Mouse (Mus musculus) heart, embryonic 12.5 days (tissue): ENCODE results near the gene Zpbp2. TPM values are rescaled to one million over a fixed set of nuclear protein-coding genes. Genes with fewer than 3 reads are reported as not detected.

Experiments used
- ATAC-seq: fragments of 200-750 bp; cut with Nextera tagmentation; 2 replicates; pipeline ENCODE4 v1.8.0; 2017; ENCODE audit warnings: moderate TSS enrichment, moderate library complexity; ENCODE audit not compliant: insufficient number of reproducible peaks, low FRiP score
- H3K27ac ChIP-seq: fragments of 300-500 bp; sonication (generic); 2 replicates; pipeline ENCODE4 v1.5.1; 2016; ENCODE audit warnings: mild to moderate bottlenecking, moderate library complexity; ENCODE audit not compliant: poor library complexity, severe bottlenecking
- H3K27me3 ChIP-seq: fragments of 300-500 bp; sonication (generic); replicated peaks from 2 replicates; pipeline ENCODE4 v1.6.1; 2016; ENCODE audit warnings: mild to moderate bottlenecking, moderate library complexity
- H3K36me3 ChIP-seq: fragments of 300-500 bp; sonication (generic); 2 replicates; pipeline ENCODE4 v1.6.1; 2016; ENCODE audit warnings: mild to moderate bottlenecking, moderate library complexity
- H3K4me1 ChIP-seq: fragments of 300-500 bp; sonication (generic); replicated peaks from 2 replicates; pipeline ENCODE4 v1.6.1; 2016; ENCODE audit warnings: mild to moderate bottlenecking
- H3K4me2 ChIP-seq: fragments of 300-500 bp; sonication (generic); 2 replicates; pipeline ENCODE4 v1.6.1; 2016; ENCODE audit warnings: mild to moderate bottlenecking, moderate library complexity
- H3K4me3 ChIP-seq: fragments of 300-500 bp; sonication (generic); 2 replicates; pipeline ENCODE4 v1.5.1; 2016; ENCODE audit warnings: mild to moderate bottlenecking
- H3K9ac ChIP-seq: fragments of 300-500 bp; sonication (generic); 2 replicates; pipeline ENCODE4 v1.6.1; 2016; ENCODE audit warnings: mild to moderate bottlenecking, moderate library complexity
- H3K9me3 ChIP-seq: fragments of 300-500 bp; sonication (generic); replicated peaks from 2 replicates; pipeline ENCODE4 v1.6.1; 2016; ENCODE audit warnings: mild to moderate bottlenecking, moderate library complexity
- WGBS: fragments of 180-500 bp; shearing (Covaris S2); methylation state at CpG from one replicate; pipeline ENCODE4 v1.1.7; 2016; 5-methylcytosine and 5-hydroxymethylcytosine counted together
- polyA plus RNA-seq: library from polyadenylated mRNA; unstranded; fragments of >200 nt; fragmentation: Nextera tagmentation; extraction: Ambion mirVana; gene quantifications from 2 replicates; pipeline ENCODE4 v1.2.1, GENCODE M21; 2016

The Zpbp2 gene
- polyA plus RNA-seq: 0.28 and 0.52 TPM in 2 replicates

DNA sequence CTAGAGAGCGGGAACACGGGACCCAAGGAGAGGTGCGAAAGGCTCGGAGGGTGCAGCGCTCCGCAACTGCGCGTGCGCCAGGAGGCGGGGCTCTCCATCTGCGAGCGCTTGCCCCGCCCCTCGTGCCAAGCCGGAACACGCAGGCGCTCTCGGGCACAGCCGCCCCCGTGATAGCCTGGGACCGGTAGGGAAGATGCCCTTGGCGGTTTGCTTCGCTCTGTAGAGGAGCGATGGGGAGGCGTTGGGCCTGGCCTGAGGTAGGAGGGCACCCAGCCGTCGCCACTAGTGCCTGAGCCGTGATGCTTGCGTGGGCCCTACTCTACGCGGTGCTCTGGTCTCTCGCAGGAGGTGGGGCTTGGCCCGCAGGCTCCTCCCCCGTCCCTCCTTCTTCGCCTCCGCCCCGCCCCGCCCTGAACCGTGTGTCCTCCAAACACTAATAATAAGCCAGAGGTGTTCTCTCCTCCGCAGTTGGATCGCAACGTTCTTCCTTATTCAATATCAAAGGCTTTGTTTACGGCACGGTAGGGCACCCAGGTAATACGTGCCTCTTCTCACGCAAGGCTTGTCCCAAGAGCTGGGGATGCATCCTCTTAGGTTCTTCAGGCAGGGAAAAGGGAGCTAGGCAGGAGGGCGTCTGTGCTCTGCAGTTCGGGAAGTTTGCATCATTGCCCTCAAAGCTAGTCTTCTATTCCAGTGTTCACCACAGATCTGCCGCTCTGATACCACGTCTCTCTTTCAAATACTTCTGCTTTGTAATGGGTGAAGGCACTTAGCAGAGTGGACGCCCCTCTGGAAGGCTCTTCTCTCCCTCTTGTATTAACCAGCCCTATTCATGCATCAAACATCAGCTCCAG lies at the start of gene Zpbp2:
Gene Zpbp2 (plus strand): TSS at position 123 of the 854 bp plus-strand sequence.
- WGBS: under 1% methylated on average over 51 of the region's 51 CpGs
- peak; percentile 97 for ATAC-seq
- peaks cover 2% of the 10 kb centered on the region; the same call in 1 of the 2 replicates for H3K9me3 ChIP-seq

GRCm38 (mm10) chr11:98504926-98505325 lies 46.0 kb upstream of the Zpbp2 start:
- no peaks in the 10 kb centered on the region for H3K9me3 ChIP-seq
- no peak for ATAC-seq
- no peak overlapping the region for H3K4me3 ChIP-seq
- H3K4me1 ChIP-seq: no peaks in the 10 kb centered on the region; the same call in 1 of the 2 replicates
- no peaks in the 10 kb centered on the region for H3K36me3 ChIP-seq
- WGBS: 62% methylated on average over 3 of the region's 3 CpGs
- H3K27me3 ChIP-seq: no peaks in the 10 kb centered on the region
- no peak overlapping the region for H3K27ac ChIP-seq
- H3K4me2 ChIP-seq: no peak overlapping the region
- H3K9ac ChIP-seq: no peak overlapping the region

More for the DNA sequence above, at the start of gene Zpbp2:
- peak within 1 kb of the TSS; percentile 70 for H3K27ac ChIP-seq
- H3K9ac ChIP-seq: peak within 1 kb of the TSS; percentile 75
- H3K4me3 ChIP-seq: peak within 1 kb of the TSS; percentile 74
- peak within 1 kb of the TSS; percentile 82 for H3K4me2 ChIP-seq
- peaks cover 39% of the 10 kb centered on the region for H3K27me3 ChIP-seq
- peaks cover 3% of the 10 kb centered on the region for H3K4me1 ChIP-seq
- no peaks in the 10 kb centered on the region for H3K36me3 ChIP-seq

GRCm38 (mm10) chr11:98509434-98509833 lies 41.5 kb upstream of the Zpbp2 start:
- H3K27ac ChIP-seq: peak overlapping the region; percentile 3; the same call in 1 of the 2 replicates
- WGBS: 50% methylated on average over 7 of the region's 7 CpGs

DNA sequence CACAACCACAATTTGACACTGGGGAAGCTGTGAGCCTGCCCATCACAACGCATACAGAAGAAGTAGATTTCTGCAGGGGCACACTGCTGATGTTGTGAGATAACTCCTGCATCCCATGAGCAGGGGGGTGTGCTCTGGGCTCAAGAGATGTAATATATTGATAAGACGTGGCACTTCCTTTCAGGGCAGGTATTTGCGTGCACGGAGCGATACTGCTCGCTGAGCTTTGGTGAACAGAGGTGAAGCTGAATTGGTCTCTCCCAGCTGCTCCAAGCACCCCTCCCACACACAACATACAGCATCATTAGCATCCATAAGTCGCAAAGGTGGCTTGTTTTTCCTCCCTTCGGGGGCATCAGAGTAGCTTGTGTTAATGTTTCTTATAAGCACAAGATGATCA lies 40.8 kb upstream of the Zpbp2 start:
- Histone ChIP-seq H3K9ac (no peak overlapping the region), H3K9me3 (no peaks in the 10 kb centered on the region), H3K4me2 (no peak overlapping the region), H3K4me3 (no peak overlapping the region), H3K27ac (no peak overlapping the region), H3K4me1 (no peaks in the 10 kb centered on the region; the same call in 1 of the 2 replicates), H3K36me3 (no peaks in the 10 kb centered on the region), H3K27me3 (no peaks in the 10 kb centered on the region; the same call in 1 of the 2 replicates)
- ATAC-seq: no peak
- WGBS: 79% methylated on average over 8 of the region's 8 CpGs

More at GRCm38 (mm10) chr11:98509434-98509833, 41.5 kb upstream of the Zpbp2 start:
- Histone ChIP-seq H3K4me2 (peak overlapping the region; percentile 14), H3K9me3 (no peaks in the 10 kb centered on the region), H3K36me3 (no peaks in the 10 kb centered on the region), H3K9ac (no peak overlapping the region), H3K4me1 (no peaks in the 10 kb centered on the region; the same call in 1 of the 2 replicates), H3K4me3 (no peak overlapping the region), H3K27me3 (no peaks in the 10 kb centered on the region)
- ATAC-seq: no peak

DNA sequence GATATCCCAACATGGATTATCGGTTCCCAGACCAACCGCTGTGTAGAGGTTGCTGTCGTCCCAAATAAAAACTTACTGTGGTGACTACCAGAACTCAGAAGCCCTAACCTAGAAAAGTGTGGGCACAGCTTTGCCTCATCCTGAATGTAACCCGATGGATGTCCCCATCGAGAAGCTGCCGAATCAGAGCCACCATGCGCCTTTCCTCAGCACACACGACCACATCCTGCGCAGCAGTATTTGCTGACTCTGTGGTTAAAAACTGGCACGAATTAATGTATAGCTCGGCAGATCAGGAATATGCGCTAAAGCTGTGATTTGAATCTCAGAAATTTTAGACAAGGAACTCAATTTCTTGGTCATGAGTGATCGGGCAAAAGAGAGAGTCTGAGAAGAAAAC lies 38.0 kb upstream of the Zpbp2 start:
- no peaks in the 10 kb centered on the region for H3K36me3 ChIP-seq
- H3K27ac ChIP-seq: no peak overlapping the region
- no peaks in the 10 kb centered on the region; the same call in 1 of the 2 replicates for H3K27me3 ChIP-seq
- H3K9ac ChIP-seq: no peak overlapping the region
- H3K4me1 ChIP-seq: no peaks in the 10 kb centered on the region; the same call in 1 of the 2 replicates
- H3K4me3 ChIP-seq: no peak overlapping the region
- no peak for ATAC-seq
- no peak overlapping the region for H3K4me2 ChIP-seq
- WGBS: 83% methylated on average over 13 of the region's 13 CpGs
- no peaks in the 10 kb centered on the region for H3K9me3 ChIP-seq

GRCm38 (mm10) chr11:98513356-98513936 lies 37.5 kb upstream of the Zpbp2 start:
- Histone ChIP-seq H3K27ac (no peak overlapping the region), H3K36me3 (no peaks in the 10 kb centered on the region), H3K27me3 (no peaks in the 10 kb centered on the region; the same call in 1 of the 2 replicates), H3K9ac (no peak overlapping the region), H3K4me3 (no peak overlapping the region), H3K4me1 (no peaks in the 10 kb centered on the region; the same call in 1 of the 2 replicates), H3K4me2 (no peak overlapping the region), H3K9me3 (no peaks in the 10 kb centered on the region)
- ATAC-seq: no peak
- 79% methylated on average over 6 of the region's 6 CpGs for WGBS

DNA sequence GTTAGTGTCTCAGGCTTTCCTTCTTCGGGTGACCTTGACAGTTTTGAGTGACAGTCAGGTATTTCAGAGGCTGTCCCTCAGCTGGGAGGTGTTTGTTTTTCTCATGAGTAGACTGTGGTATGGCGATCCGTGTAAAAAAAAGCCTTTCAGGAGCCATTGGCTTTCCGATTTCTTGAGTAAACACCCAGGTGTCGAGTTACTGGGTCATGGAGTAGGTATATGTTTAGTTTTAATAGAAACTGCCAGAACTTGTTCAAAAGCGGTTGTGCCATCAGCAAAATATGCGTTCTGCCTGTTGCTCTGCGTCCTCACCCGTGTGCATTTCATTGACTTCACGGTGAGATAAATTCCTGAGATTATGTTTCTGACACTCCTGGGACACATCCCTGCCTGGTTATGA lies 30.4 kb upstream of the Zpbp2 start:
- H3K4me1 ChIP-seq: no peaks in the 10 kb centered on the region
- no peaks in the 10 kb centered on the region for H3K9me3 ChIP-seq
- H3K4me2 ChIP-seq: no peak overlapping the region
- 43% methylated on average over 10 of the region's 10 CpGs for WGBS
- H3K27ac ChIP-seq: no peak overlapping the region
- H3K27me3 ChIP-seq: no peaks in the 10 kb centered on the region
- ATAC-seq: no peak
- H3K36me3 ChIP-seq: no peaks in the 10 kb centered on the region
- no peak overlapping the region for H3K9ac ChIP-seq
- H3K4me3 ChIP-seq: no peak overlapping the region

DNA sequence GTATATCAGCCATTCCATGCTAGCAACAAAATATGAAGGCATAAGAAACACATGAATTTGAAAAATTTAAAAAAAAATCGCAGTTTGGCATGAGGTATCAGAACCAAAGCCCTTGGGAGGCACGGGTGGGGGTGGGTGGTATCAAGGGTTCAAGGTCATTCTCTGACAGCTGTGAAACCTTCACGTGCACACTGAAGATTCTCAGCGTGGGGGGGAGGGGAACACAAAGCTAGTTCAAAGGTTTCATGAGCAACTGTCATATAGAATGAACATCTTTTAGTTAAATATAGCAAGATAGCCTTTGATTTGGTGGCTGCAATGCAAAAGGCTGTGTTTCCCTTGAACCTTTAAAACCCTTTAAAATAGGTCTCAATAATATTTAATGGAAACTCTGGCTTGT lies 25.8 kb upstream of the Zpbp2 start:
- WGBS: 50% methylated on average over 4 of the region's 4 CpGs
- Histone ChIP-seq H3K27me3 (peaks cover 8% of the 10 kb centered on the region), H3K27ac (no peak overlapping the region), H3K9ac (no peak overlapping the region), H3K4me3 (no peak overlapping the region), H3K4me2 (no peak overlapping the region), H3K4me1 (no peaks in the 10 kb centered on the region), H3K36me3 (no peaks in the 10 kb centered on the region), H3K9me3 (no peaks in the 10 kb centered on the region)
- ATAC-seq: no peak

DNA sequence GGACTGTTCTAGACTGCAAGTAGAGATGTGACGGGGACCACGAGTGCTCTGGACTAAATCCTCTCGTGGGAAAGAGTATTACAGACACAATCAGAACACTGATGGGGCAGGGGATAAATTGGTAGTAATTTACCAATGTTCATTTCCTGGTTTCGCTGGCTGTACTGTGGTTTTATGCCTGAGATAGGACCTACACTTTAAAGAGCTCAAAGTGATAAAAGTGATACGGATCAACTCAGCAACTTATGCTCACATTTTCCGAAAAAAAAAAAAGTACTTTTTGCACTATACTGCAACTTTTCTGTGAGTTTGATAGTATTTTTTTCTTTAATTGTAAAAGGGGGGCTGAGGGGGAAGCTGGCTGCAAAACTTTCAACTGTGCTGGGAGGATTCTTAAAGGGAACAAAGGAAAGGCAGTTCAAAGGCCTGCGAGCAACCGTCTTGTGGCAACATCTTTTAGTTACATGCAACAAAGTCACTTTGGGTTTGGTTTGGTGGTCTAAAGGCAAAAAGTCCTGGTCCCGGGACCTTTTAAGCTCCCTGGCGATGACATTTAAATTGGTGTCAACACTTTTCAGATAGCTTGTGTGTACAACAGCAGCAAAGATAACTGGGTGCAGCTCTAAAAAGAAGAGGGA lies 24.0 kb upstream of the Zpbp2 start:
- no peak overlapping the region for H3K9ac ChIP-seq
- 68% methylated on average over 10 of the region's 10 CpGs for WGBS

GRCm38 (mm10) chr11:98537480-98538034 lies 13.3 kb upstream of the Zpbp2 start:
- Histone ChIP-seq H3K36me3 (no peaks in the 10 kb centered on the region), H3K27me3 (peaks cover 18% of the 10 kb centered on the region), H3K9ac (no peak overlapping the region), H3K27ac (no peak overlapping the region), H3K4me2 (no peak overlapping the region), H3K4me1 (no peaks in the 10 kb centered on the region), H3K4me3 (no peak overlapping the region), H3K9me3 (peaks cover 9% of the 10 kb centered on the region)
- no peak for ATAC-seq

More for the DNA sequence above, 24.0 kb upstream of the Zpbp2 start:
- Histone ChIP-seq H3K4me3 (no peak overlapping the region), H3K9me3 (no peaks in the 10 kb centered on the region), H3K36me3 (no peaks in the 10 kb centered on the region), H3K4me1 (no peaks in the 10 kb centered on the region), H3K27ac (no peak overlapping the region), H3K4me2 (no peak overlapping the region), H3K27me3 (peaks cover 8% of the 10 kb centered on the region)
- no peak for ATAC-seq

DNA sequence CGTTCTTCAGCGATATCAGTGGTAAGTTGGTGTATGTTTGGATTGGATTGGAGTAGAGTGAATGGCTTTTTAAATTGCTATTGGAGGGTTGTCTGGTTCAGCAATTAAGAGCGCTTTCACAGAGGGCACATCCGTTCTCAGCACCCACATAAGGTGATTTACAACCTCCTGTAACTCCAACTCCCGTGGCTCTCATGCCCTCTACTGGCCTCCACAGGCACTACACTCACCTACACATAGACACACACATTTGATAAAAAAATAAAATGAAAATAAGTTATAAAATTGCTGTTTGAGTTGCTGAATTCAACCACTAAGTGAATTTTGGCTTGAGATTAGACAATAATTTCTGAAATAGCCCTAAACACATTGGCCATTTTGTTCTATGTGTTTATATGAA lies 10.6 kb upstream of the Zpbp2 start:
- ATAC-seq: no peak
- Histone ChIP-seq H3K9me3 (peaks cover 9% of the 10 kb centered on the region), H3K36me3 (no peaks in the 10 kb centered on the region), H3K27ac (no peak overlapping the region), H3K4me3 (no peak overlapping the region), H3K4me2 (no peak overlapping the region), H3K9ac (no peak overlapping the region), H3K4me1 (peaks cover 2% of the 10 kb centered on the region), H3K27me3 (peaks cover 26% of the 10 kb centered on the region)
- WGBS: 72% methylated on average over 5 of the region's 5 CpGs
